Mouse (Mus musculus): ENCODE results near the gene Fgd1. TPM values are rescaled to one million over a fixed set of nuclear protein-coding genes. Genes with fewer than 3 reads are reported as not detected.

Gene Fgd1
- 3.1 and 3.5 TPM in 2 replicates for polyA plus RNA-seq (2012; rRNA removed)
- polyA plus RNA-seq (2014; fragmentation: Nextera tagmentation; extraction: Ambion mirVana): 1.5 and 1.6 TPM in 2 replicates

GRCm38 (mm10) chrX:151045850-151046249 is at the start of gene Fgd1:
Gene Fgd1, plus strand, starts transcription at chrX:151046150.
- DNase-seq (ENCODE audit: low read depth in 3 of 3, low spot score in 3 of 3): no peak
- Histone ChIP-seq H3K4me1 (replicated peaks; ENCODE audit: control insufficient read depth in 2 of 2, insufficient read depth in 2 of 2, low read length in 1 of 2) (no peaks in the 10 kb centered on the region), H3K4me3 (ENCODE audit: insufficient read depth in 1 of 2, low read depth in 2 of 2, low read length in 2 of 2) (peak within 1 kb of the TSS; percentile 51 to 52), H3K4me2 (ENCODE audit: low read depth) (peak within 1 kb of the TSS; percentile 50), H3K9me3 (ENCODE audit: control insufficient read depth, low read length) (no peaks in the 10 kb centered on the region), H3K36me3 (replicated peaks; ENCODE audit: control insufficient read depth, insufficient read depth, low read depth) (no peaks in the 10 kb centered on the region), H3K27ac (no peak within 1 kb of the TSS), H3K9ac (replicated peaks) (no peak within 1 kb of the TSS), H3K27me3 (ENCODE audit: control insufficient read depth, insufficient read depth, low read length) (peaks cover 22% of the 10 kb centered on the region)
- no peak for TF ChIP-seq CTCF (IDR thresholded peaks at IDR 0.05; ENCODE audit: low read depth)
- TF ChIP-seq EP300 (IDR thresholded peaks at IDR 0.05; ENCODE audit: low read depth): no peak
- no peak for ATAC-seq (ENCODE audit: insufficient read depth)
- 77% methylated on average over 8 of the region's 8 CpGs for WGBS (ENCODE audit: insufficient replicate concordance)

- ATAC-seq (ENCODE audit: insufficient read depth) (no peak), DNase-seq (ENCODE audit: low read depth in 3 of 3, low spot score in 3 of 3) (no peak)
- peaks cover 2% of the 10 kb centered on the region for H3K36me3 ChIP-seq (replicated peaks; ENCODE audit: control insufficient read depth, insufficient read depth, low read depth)
- no peak overlapping the region for H3K9ac ChIP-seq (replicated peaks)
- 70% methylated on average over 3 of the region's 3 CpGs for WGBS (ENCODE audit: insufficient replicate concordance)
- TF ChIP-seq CTCF (IDR thresholded peaks at IDR 0.05; ENCODE audit: low read depth): no peak
- no peak for TF ChIP-seq EP300 (IDR thresholded peaks at IDR 0.05; ENCODE audit: low read depth)
- H3K27ac ChIP-seq: no peak overlapping the region
- no peak overlapping the region for H3K4me2 ChIP-seq (ENCODE audit: low read depth)
- no peak overlapping the region for H3K4me3 ChIP-seq (ENCODE audit: insufficient read depth in 1 of 2, low read depth in 2 of 2, low read length in 2 of 2)
- no peaks in the 10 kb centered on the region for H3K27me3 ChIP-seq (ENCODE audit: control insufficient read depth, insufficient read depth, low read length)
- H3K4me1 ChIP-seq (replicated peaks; ENCODE audit: control insufficient read depth in 2 of 2, insufficient read depth in 2 of 2, low read length in 1 of 2): no peaks in the 10 kb centered on the region
- no peaks in the 10 kb centered on the region for H3K9me3 ChIP-seq (ENCODE audit: control insufficient read depth, low read length)
Observed at GRCm38 (mm10) chrX:150996775-150997174, 49.2 kb upstream of the Fgd1 start.

- WGBS (ENCODE audit: insufficient replicate concordance): 21% methylated on average over 42 of the region's 43 CpGs
- peak within 1 kb of the TSS; percentile 54 for H3K9ac ChIP-seq (replicated peaks)
- peak within 1 kb of the TSS; percentile 71 for H3K4me2 ChIP-seq (ENCODE audit: low read depth)
- DNase-seq (ENCODE audit: low read depth in 3 of 3, low spot score in 3 of 3) (peak; percentile 77 to 81 (median 78)), ATAC-seq (ENCODE audit: insufficient read depth) (peak; percentile 95)
- no peaks in the 10 kb centered on the region for H3K27me3 ChIP-seq (ENCODE audit: control insufficient read depth, insufficient read depth, low read length)
- peaks cover 2 to 14% of the 10 kb centered on the region in 2 experiments; a peak in 1 of 4 replicates for H3K4me1 ChIP-seq (replicated peaks; ENCODE audit: control insufficient read depth in 2 of 2, insufficient read depth in 2 of 2, low read length in 1 of 2)
- no peak within 1 kb of the TSS; the same call in 1 of the 2 replicates for H3K27ac ChIP-seq
- no peaks in the 10 kb centered on the region for H3K9me3 ChIP-seq (ENCODE audit: control insufficient read depth, low read length)
- no peaks in the 10 kb centered on the region for H3K36me3 ChIP-seq (replicated peaks; ENCODE audit: control insufficient read depth, insufficient read depth, low read depth)
- TF ChIP-seq EP300 (IDR thresholded peaks at IDR 0.05; ENCODE audit: low read depth) (no peak), CTCF (IDR thresholded peaks at IDR 0.05; ENCODE audit: low read depth) (peak; percentile 76)
- H3K4me3 ChIP-seq (ENCODE audit: insufficient read depth in 1 of 2, low read depth in 2 of 2, low read length in 2 of 2): peak within 1 kb of the TSS; percentile 59 to 95
Observed at GRCm38 (mm10) chrX:151016938-151017877, 28.7 kb upstream of the Fgd1 start, which contains the start of gene Gnl3l. Gene Gnl3l, minus strand, starts transcription at chrX:151017322.

DNA sequence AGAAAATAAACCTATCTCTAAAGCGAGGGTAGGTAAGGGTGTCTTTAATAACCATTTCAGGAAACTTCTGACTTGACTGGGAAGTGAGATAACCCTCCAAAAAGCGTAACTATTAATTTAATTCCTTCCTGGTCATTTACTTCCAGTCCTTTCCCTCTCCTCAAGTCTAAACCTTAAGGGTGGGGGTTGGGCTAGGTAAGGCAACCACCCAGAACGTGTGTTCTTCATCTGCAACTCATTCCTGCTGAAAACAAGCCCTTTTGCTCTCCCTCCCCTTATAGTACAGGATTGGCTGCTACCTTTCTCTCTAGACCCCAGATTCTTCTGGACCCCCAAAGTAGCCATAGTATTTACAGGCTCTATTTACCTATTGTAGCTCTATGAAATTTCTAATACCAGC is 28.1 kb upstream of the Fgd1 start:
- DNase-seq (ENCODE audit: low read depth in 3 of 3, low spot score in 3 of 3) (no peak), ATAC-seq (ENCODE audit: insufficient read depth) (no peak)
- peak overlapping the region; percentile 59 to 73 for H3K4me3 ChIP-seq (ENCODE audit: insufficient read depth in 1 of 2, low read depth in 2 of 2, low read length in 2 of 2)
- H3K9me3 ChIP-seq (ENCODE audit: control insufficient read depth, low read length): no peaks in the 10 kb centered on the region
- no peaks in the 10 kb centered on the region for H3K27me3 ChIP-seq (ENCODE audit: control insufficient read depth, insufficient read depth, low read length)
- H3K4me2 ChIP-seq (ENCODE audit: low read depth): peak overlapping the region; percentile 71
- H3K36me3 ChIP-seq (replicated peaks; ENCODE audit: control insufficient read depth, insufficient read depth, low read depth): no peaks in the 10 kb centered on the region
- whole genome bisulfite sequencing (ENCODE audit: insufficient replicate concordance): 11% methylated on average over 3 of the region's 3 CpGs
- TF ChIP-seq CTCF (IDR thresholded peaks at IDR 0.05; ENCODE audit: low read depth) (no peak), EP300 (IDR thresholded peaks at IDR 0.05; ENCODE audit: low read depth) (no peak)
- peak overlapping the region; percentile 10 for H3K9ac ChIP-seq (replicated peaks)
- H3K4me1 ChIP-seq (replicated peaks; ENCODE audit: control insufficient read depth in 2 of 2, insufficient read depth in 2 of 2, low read length in 1 of 2): peaks cover 2 to 14% of the 10 kb centered on the region in 2 experiments; a peak in 1 of 4 replicates
- H3K27ac ChIP-seq: no peak overlapping the region

DNA sequence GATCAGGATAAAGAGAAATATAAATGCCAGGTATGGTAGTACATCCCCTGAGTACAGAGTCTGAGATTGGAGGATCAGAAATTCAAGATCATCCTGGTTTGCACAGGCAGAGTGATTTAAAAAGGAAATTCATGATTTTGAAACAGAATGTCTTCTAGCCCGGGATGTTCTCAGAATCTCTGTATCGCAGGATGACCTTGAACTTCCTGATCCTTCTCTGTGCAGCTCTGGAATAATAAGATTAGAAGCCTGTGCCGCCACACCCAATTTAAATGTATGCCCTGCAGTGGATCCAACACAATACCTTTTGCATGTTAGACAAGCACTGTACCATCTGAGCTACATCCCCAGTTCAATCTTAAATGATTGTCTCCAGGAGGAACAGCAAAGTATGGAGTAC is 27.2 kb upstream of the Fgd1 start:
- WGBS (ENCODE audit: insufficient replicate concordance): 46% methylated on average over 3 of the region's 3 CpGs
- Histone ChIP-seq H3K9ac (replicated peaks) (no peak overlapping the region), H3K4me3 (ENCODE audit: insufficient read depth in 1 of 2, low read depth in 2 of 2, low read length in 2 of 2) (no peak overlapping the region), H3K4me2 (ENCODE audit: low read depth) (no peak overlapping the region), H3K27me3 (ENCODE audit: control insufficient read depth, insufficient read depth, low read length) (no peaks in the 10 kb centered on the region), H3K4me1 (replicated peaks; ENCODE audit: control insufficient read depth in 2 of 2, insufficient read depth in 2 of 2, low read length in 1 of 2) (peaks cover 2 to 14% of the 10 kb centered on the region in 2 experiments; a peak in 1 of 4 replicates), H3K27ac (no peak overlapping the region), H3K9me3 (ENCODE audit: control insufficient read depth, low read length) (no peaks in the 10 kb centered on the region), H3K36me3 (replicated peaks; ENCODE audit: control insufficient read depth, insufficient read depth, low read depth) (no peaks in the 10 kb centered on the region)
- no peak for ATAC-seq (ENCODE audit: insufficient read depth)
- no peak for TF ChIP-seq CTCF (IDR thresholded peaks at IDR 0.05; ENCODE audit: low read depth)
- no peak for TF ChIP-seq EP300 (IDR thresholded peaks at IDR 0.05; ENCODE audit: low read depth)
- DNase-seq (ENCODE audit: low read depth in 3 of 3, low spot score in 3 of 3): peak in 1 of 3 experiments; percentile 7
